Comparison of ENCODE assay signal across 8 mouse cellular contexts in genomic region chr2:174472407-174472806, GRCm38 (mm10). TPM values are rescaled to one million over a fixed set of nuclear protein-coding genes. Genes with fewer than 3 reads are reported as not detected.
A peak's percentile ranks its signal among the peaks of the same experiment; 100 is the strongest.
DNase-seq lines count a peak whose midpoint lies in the region; ATAC-seq and TF ChIP-seq lines count a peak whose summit lies in the region.

No protein-coding gene starts in this region.

- peak overlapping the region; percentile 48 for H3K27ac ChIP-seq in kidney, embryonic 16.5 days (ENCODE audit: low read length)
- peak overlapping the region; percentile 82 for H3K27ac ChIP-seq in bone marrow, adult 2 months (ENCODE audit: control insufficient read depth, insufficient read depth, low read depth, low read length, poor library complexity)
- peak overlapping the region; percentile 65 for H3K27ac ChIP-seq in macrophage

- H3K27me3 ChIP-seq in kidney, embryonic 16.5 days (ENCODE audit: insufficient read depth, low read length), result no peaks in the 10 kb centered on the region

- 9% methylated on average over 30 of the region's 30 CpGs for WGBS in kidney, embryonic 16.5 days
- 5% methylated on average over 30 of the region's 30 CpGs for WGBS in bone marrow, adult 2 months
- WGBS in macrophage (ENCODE audit: missing documents), result 8% methylated on average over 30 of the region's 30 CpGs

- TF ChIP-seq CTCF in bone marrow, adult 2 months (IDR thresholded peaks at IDR 0.05; ENCODE audit: control insufficient read depth, insufficient read depth, low read length), result no peak

- H3K79me2 ChIP-seq in macrophage (ENCODE audit: inconsistent target), result peaks cover 53% of the 10 kb centered on the region

- peaks cover 13% of the 10 kb centered on the region for H3K36me3 ChIP-seq in kidney, embryonic 16.5 days (ENCODE audit: insufficient read depth, low read length)
- peaks cover 2% of the 10 kb centered on the region; the same call in 1 of the 2 replicates for H3K36me3 ChIP-seq in macrophage (ENCODE audit: inconsistent target)

- H3K4me1 ChIP-seq in kidney, embryonic 16.5 days (ENCODE audit: insufficient read depth, low read length), result peaks cover 22% of the 10 kb centered on the region
- H3K4me1 ChIP-seq in bone marrow, adult 2 months (ENCODE audit: control insufficient read depth, insufficient read depth, low read length), result peaks cover 7% of the 10 kb centered on the region; the same call in 1 of the 2 replicates

- H3K9me3 ChIP-seq in kidney, embryonic 16.5 days (ENCODE audit: low read length), result no peaks in the 10 kb centered on the region

- H3K9ac ChIP-seq in kidney, embryonic 16.5 days (replicated peaks; ENCODE audit: low read length), result peak overlapping the region; percentile 76

- H3K4me3 ChIP-seq in kidney, embryonic 16.5 days (ENCODE audit: low read length), result peak overlapping the region; percentile 63
- peak overlapping the region; percentile 70 for H3K4me3 ChIP-seq in bone marrow, adult 2 months (replicated peaks; ENCODE audit: control insufficient read depth, low read depth, low read length)
- peak overlapping the region; percentile 63 for H3K4me3 ChIP-seq in macrophage (ENCODE audit: inconsistent target)

- H3K4me2 ChIP-seq in kidney, embryonic 16.5 days (replicated peaks; ENCODE audit: low read depth, low read length), result peak overlapping the region; percentile 57

- ATAC-seq in kidney, embryonic 16.5 days (ENCODE audit: low FRiP score, low TSS enrichment), result peak; percentile 47
- ATAC-seq in granulocyte monocyte progenitor cell, adult 5-6 weeks (replicated peaks; ENCODE audit: poor library complexity, severe bottlenecking), result peak; percentile 34

- no peak for TF ChIP-seq POLR2A in bone marrow, adult 2 months (IDR thresholded peaks at IDR 0.05; ENCODE audit: borderline replicate concordance, control insufficient read depth, low read depth, low read length)

- DNase-seq in kidney, postnatal 10 days, result no peak
- DNase-seq in adrenal gland, postnatal 25 days, result no peak
- no peak for DNase-seq in gastrocnemius, postnatal 4 days (ENCODE audit: low spot score in 2 of 2)
- no peak for DNase-seq in urinary bladder, adult 2 months (ENCODE audit: low spot score)

RNA-seq across cellular contexts. Expression of gene Prelid3b, which starts 0.5 kb away (rescaled TPM):
- polyA plus RNA-seq in kidney, embryonic 16.5 days (2015; fragmentation: Nextera tagmentation; extraction: Ambion mirVana), result 113 and 115 TPM in 2 replicates
- 46.1 and 55.5 TPM in 2 replicates for polyA plus RNA-seq in bone marrow, adult 2 months (2011; ENCODE audit: insufficient read depth, insufficient read length, low replicate concordance, missing spikeins)
- 76.8 and 88.4 TPM in 2 replicates for total RNA-seq in granulocyte monocyte progenitor cell, adult 5-6 weeks (2014; fragmentation: Nextera tagmentation)
- 213 and 215 TPM in 2 replicates for total RNA-seq in granulocyte monocyte progenitor cell, adult 5-6 weeks (2017)
- total RNA-seq in macrophage (2018; cell fraction: chromatin; rRNA removed), result 10 to 100 TPM; 17.7 to 49.5 (median 34.4) TPM
- 10 to 100 TPM; 43.7 to 70.0 (median 55.6) TPM for total RNA-seq in macrophage (2018; cell fraction: cytosol; rRNA removed)
- 10 to 100 TPM; 23.5 to 49.1 (median 33.6) TPM for total RNA-seq in macrophage (2018; cell fraction: nucleus; rRNA removed)
- 44.0 to 102 TPM (median 81.1 TPM) in 3 replicates for polyA plus RNA-seq in macrophage (2018)
- 103 and 108 TPM in 2 replicates for total RNA-seq in adrenal gland, postnatal 25 days (2021)
- total RNA-seq in gastrocnemius, postnatal 4 days (2021), result 10 to 100 TPM; 58.9 to 62.8 TPM
- 48.8 and 61.4 TPM in 2 replicates for polyA plus RNA-seq in urinary bladder, adult 2 months (2012; rRNA removed)

RNA-seq across cellular contexts. Expression of gene Atp5e, which starts 8.5 kb away (rescaled TPM):
- 700 and 708 TPM in 2 replicates for polyA plus RNA-seq in kidney, embryonic 16.5 days (2015; fragmentation: Nextera tagmentation; extraction: Ambion mirVana)
- 214 and 278 TPM in 2 replicates for polyA plus RNA-seq in bone marrow, adult 2 months (2011; ENCODE audit: insufficient read depth, insufficient read length, low replicate concordance, missing spikeins)
- total RNA-seq in granulocyte monocyte progenitor cell, adult 5-6 weeks (2014; fragmentation: Nextera tagmentation), result 648 and 734 TPM in 2 replicates
- 282 and 442 TPM in 2 replicates for total RNA-seq in granulocyte monocyte progenitor cell, adult 5-6 weeks (2017)
- 10 to 100 TPM in 17 of 26 experiments, 1 to 10 TPM in 9; 3.3 to 67.2 (median 12.4) TPM for total RNA-seq in macrophage (2018; cell fraction: chromatin; rRNA removed)
- 100 to 1,000 TPM; 291 to 451 (median 384) TPM for total RNA-seq in macrophage (2018; cell fraction: cytosol; rRNA removed)
- total RNA-seq in macrophage (2018; cell fraction: nucleus; rRNA removed), result 100 to 1,000 TPM in 1 of 26 experiments, 10 to 100 TPM in 25; 19.0 to 103 (median 51.4) TPM
- polyA plus RNA-seq in macrophage (2018), result 62.0 to 577 TPM (median 488 TPM) in 3 replicates
- total RNA-seq in adrenal gland, postnatal 25 days (2021), result 355 and 471 TPM in 2 replicates
- 100 to 1,000 TPM; 771 to 884 TPM for total RNA-seq in gastrocnemius, postnatal 4 days (2021)
- 620 and 635 TPM in 2 replicates for polyA plus RNA-seq in urinary bladder, adult 2 months (2012; rRNA removed)

RNA-seq across cellular contexts. Expression of gene Tubb1, which starts 21.9 kb away (rescaled TPM):
- 1.7 and 2.7 TPM in 2 replicates for polyA plus RNA-seq in kidney, embryonic 16.5 days (2015; fragmentation: Nextera tagmentation; extraction: Ambion mirVana)
- 36.1 and 60.9 TPM in 2 replicates for polyA plus RNA-seq in bone marrow, adult 2 months (2011; ENCODE audit: insufficient read depth, insufficient read length, low replicate concordance, missing spikeins)
- total RNA-seq in granulocyte monocyte progenitor cell, adult 5-6 weeks (2014; fragmentation: Nextera tagmentation), result not detected in 2 replicates
- total RNA-seq in granulocyte monocyte progenitor cell, adult 5-6 weeks (2017), result 0.43 and 1.0 TPM in 2 replicates
- total RNA-seq in macrophage (2018; cell fraction: chromatin; rRNA removed), result 1 to 10 TPM in 1 of 26 experiments, under 1 TPM in 6, not detected in 19; 0.47 to 1.1 (median 0.69) TPM
- total RNA-seq in macrophage (2018; cell fraction: cytosol; rRNA removed), result under 1 TPM; 0.09 to 0.90 (median 0.46) TPM
- total RNA-seq in macrophage (2018; cell fraction: nucleus; rRNA removed), result 1 to 10 TPM in 7 of 26 experiments, under 1 TPM in 14, not detected in 5; 0.40 to 2.1 (median 0.73) TPM
- polyA plus RNA-seq in macrophage (2018), result 0.50 to 0.63 TPM in 2 of 3 replicates, not detected in the other
- 0.73 TPM in 1 of 2 replicates, not detected in the other for total RNA-seq in adrenal gland, postnatal 25 days (2021)
- total RNA-seq in gastrocnemius, postnatal 4 days (2021), result under 1 TPM; 0.26 to 0.52 TPM
- polyA plus RNA-seq in urinary bladder, adult 2 months (2012; rRNA removed), result 0.04 and 0.19 TPM in 2 replicates

RNA-seq across cellular contexts. Expression of gene Ctsz, which starts 33.6 kb away (rescaled TPM):
- polyA plus RNA-seq in kidney, embryonic 16.5 days (2015; fragmentation: Nextera tagmentation; extraction: Ambion mirVana), result 153 and 173 TPM in 2 replicates
- 68.9 and 112 TPM in 2 replicates for polyA plus RNA-seq in bone marrow, adult 2 months (2011; ENCODE audit: insufficient read depth, insufficient read length, low replicate concordance, missing spikeins)
- 201 and 252 TPM in 2 replicates for total RNA-seq in granulocyte monocyte progenitor cell, adult 5-6 weeks (2014; fragmentation: Nextera tagmentation)
- 362 and 363 TPM in 2 replicates for total RNA-seq in granulocyte monocyte progenitor cell, adult 5-6 weeks (2017)
- 100 to 1,000 TPM; 207 to 590 (median 358) TPM for total RNA-seq in macrophage (2018; cell fraction: chromatin; rRNA removed)
- total RNA-seq in macrophage (2018; cell fraction: cytosol; rRNA removed), result 1,000 to 10,000 TPM; 1,634 to 3,370 (median 2,405) TPM
- total RNA-seq in macrophage (2018; cell fraction: nucleus; rRNA removed), result 1,000 to 10,000 TPM in 25 of 26 experiments, 100 to 1,000 TPM in 1; 541 to 3,148 (median 1,812) TPM
- 1,508 to 2,797 TPM (median 2,045 TPM) in 3 replicates for polyA plus RNA-seq in macrophage (2018)
- total RNA-seq in adrenal gland, postnatal 25 days (2021), result 133 and 134 TPM in 2 replicates
- 10 to 100 TPM; 80.8 to 95.9 TPM for total RNA-seq in gastrocnemius, postnatal 4 days (2021)
- polyA plus RNA-seq in urinary bladder, adult 2 months (2012; rRNA removed), result 128 and 151 TPM in 2 replicates

RNA-seq across cellular contexts. Expression of gene Nelfcd, which starts 56.8 kb away (rescaled TPM):
- 132 and 137 TPM in 2 replicates for polyA plus RNA-seq in kidney, embryonic 16.5 days (2015; fragmentation: Nextera tagmentation; extraction: Ambion mirVana)
- polyA plus RNA-seq in bone marrow, adult 2 months (2011; ENCODE audit: insufficient read depth, insufficient read length, low replicate concordance, missing spikeins), result 46.3 and 55.9 TPM in 2 replicates
- total RNA-seq in granulocyte monocyte progenitor cell, adult 5-6 weeks (2014; fragmentation: Nextera tagmentation), result 56.8 and 68.4 TPM in 2 replicates
- total RNA-seq in granulocyte monocyte progenitor cell, adult 5-6 weeks (2017), result 40.2 and 42.2 TPM in 2 replicates
- total RNA-seq in macrophage (2018; cell fraction: chromatin; rRNA removed), result 10 to 100 TPM; 10.1 to 69.1 (median 38.7) TPM
- 10 to 100 TPM in 23 of 26 experiments, 1 to 10 TPM in 3; 7.9 to 15.8 (median 12.6) TPM for total RNA-seq in macrophage (2018; cell fraction: cytosol; rRNA removed)
- total RNA-seq in macrophage (2018; cell fraction: nucleus; rRNA removed), result 10 to 100 TPM in 21 of 26 experiments, 1 to 10 TPM in 5; 5.3 to 42.4 (median 17.5) TPM
- polyA plus RNA-seq in macrophage (2018), result 7.5 to 17.9 TPM (median 16.7 TPM) in 3 replicates
- 61.9 and 63.7 TPM in 2 replicates for total RNA-seq in adrenal gland, postnatal 25 days (2021)
- total RNA-seq in gastrocnemius, postnatal 4 days (2021), result 10 to 100 TPM; 58.8 to 77.5 TPM
- polyA plus RNA-seq in urinary bladder, adult 2 months (2012; rRNA removed), result 39.8 and 48.3 TPM in 2 replicates

Comparison
In these comparisons a context has a peak if more than half of its experiments do, and no peak if none do; other contexts are left out.
1. RNA of gene Tubb1, which starts 21.9 kb away (polyA plus RNA-seq): 36.1 to 60.9 TPM in bone marrow, adult 2 months; 1.7 to 2.7 TPM in kidney, embryonic 16.5 days, 0.50 to 0.63 TPM in macrophage and 0.04 to 0.19 TPM in urinary bladder, adult 2 months; every median in the first group is over 10 times any median in the second.
2. Peak in every context shown above with its lines, with median percentiles within 50 percentile points of each other: H3K27ac ChIP-seq and H3K4me3 ChIP-seq.